Mouse (Mus musculus) layer of hippocampus, postnatal 10 days (tissue): ENCODE results near the gene Vangl1. TPM values are rescaled to one million over a fixed set of nuclear protein-coding genes. Genes with fewer than 3 reads are reported as not detected.

ENCODE experiments used
- total RNA-seq, 2 experiments: library from RNA; stranded (reverse); gene quantifications; 2 replicates each; pipeline ENCODE4 v1.2.3; 2021

Vangl1 gene
- total RNA-seq, 2 experiments from 2014 or later: 8.4 to 11.0 TPM

Other genes with a start within 250 kb of the Vangl1 start
- gene Nhlh2, start 194.6 kb downstream of the Vangl1 start, total RNA-seq: 1 to 10 TPM; 4.4 to 4.9 TPM
- 1 to 10 TPM; 1.4 to 1.7 TPM for gene Casq2, start 118.3 kb downstream of the Vangl1 start, total RNA-seq